In genomic region chr10:37617708-37618300, GRCm38 (mm10) we compare ENCODE assay signal across 12 mouse cellular contexts.
DNase-seq lines count a peak whose midpoint lies in the region; ATAC-seq and TF ChIP-seq lines count a peak whose summit lies in the region.
"Had no signal": no experiment of that assay in that cellular context is flagged by ENCODE, and none has a peak within 500 bp of the region (broad histone marks: within the 10 kb centered on the region; RNA-seq: fewer than 3 reads in every experiment).

No protein-coding gene starts in this region.

- no peak overlapping the region for H3K9ac ChIP-seq in embryonic facial prominence, embryonic 12.5 days
- H3K9ac ChIP-seq in heart, embryonic 12.5 days: no peak overlapping the region

- DNase-seq in brain, embryonic 14.5 days (ENCODE audit: low read depth): peak; percentile 51
- DNase-seq in lung, adult 2 months: peak; percentile 45
- DNase-seq in embryo, embryonic 9.5 days (ENCODE audit: extremely low spot score): no peak
- DNase-seq in left cerebral cortex, adult 9 months (ENCODE audit: low spot score in 2 of 2): no peak
- no peak for DNase-seq in kidney, adult 18-20 months
- DNase-seq: cerebellum, adult 9-10 months; gastrocnemius, postnatal 10 days had no signal

- no peaks in the 10 kb centered on the region for H3K27me3 ChIP-seq in embryonic facial prominence, embryonic 12.5 days
- H3K27me3 ChIP-seq in heart, embryonic 12.5 days (replicated peaks): peaks cover 8% of the 10 kb centered on the region

- H3K4me1 ChIP-seq in embryonic facial prominence, embryonic 12.5 days: peaks cover 15% of the 10 kb centered on the region
- peaks cover 15% of the 10 kb centered on the region for H3K4me1 ChIP-seq in heart, embryonic 12.5 days (replicated peaks)
- no peaks in the 10 kb centered on the region for H3K4me1 ChIP-seq in lung, adult 2 months (ENCODE audit: control insufficient read depth, insufficient read depth, low read length)

- TF ChIP-seq CTCF in brain, embryonic 14.5 days (IDR thresholded peaks at IDR 0.05; ENCODE audit: borderline replicate concordance, extremely low read depth, insufficient read depth, insufficient read length): no peak
- TF ChIP-seq CTCF in lung, adult 2 months (IDR thresholded peaks at IDR 0.05; ENCODE audit: insufficient read depth, low read length): no peak

- H3K4me2 ChIP-seq in embryonic facial prominence, embryonic 12.5 days (replicated peaks): no peak overlapping the region
- peak overlapping the region; percentile 44 for H3K4me2 ChIP-seq in heart, embryonic 12.5 days

- ATAC-seq in embryonic facial prominence, embryonic 12.5 days (ENCODE audit: insufficient number of reproducible peaks, insufficient read depth, low FRiP score, low TSS enrichment): 0 out of 2 replicates have a peak, but pooled peaks have one; percentile 52
- peak; percentile 38; the same call in 1 of the 2 replicates for ATAC-seq in heart, embryonic 12.5 days (ENCODE audit: insufficient number of reproducible peaks, low FRiP score)

- no peak for TF ChIP-seq POLR2A in brain, embryonic 14.5 days (IDR thresholded peaks at IDR 0.05; ENCODE audit: borderline replicate concordance, extremely low read depth, insufficient read depth, insufficient read length, poor library complexity, severe bottlenecking)
- no peak for TF ChIP-seq POLR2A in lung, adult 2 months (IDR thresholded peaks at IDR 0.05; ENCODE audit: borderline replicate concordance, extremely low read depth, low read depth, low read length)

- no peak overlapping the region for H3K4me3 ChIP-seq in embryonic facial prominence, embryonic 12.5 days
- H3K4me3 ChIP-seq in heart, embryonic 12.5 days: no peak overlapping the region
- H3K4me3 ChIP-seq in lung, adult 2 months (replicated peaks; ENCODE audit: extremely low read depth, low read depth, low read length): no peak overlapping the region
- H3K4me3 ChIP-seq: erythroblast, embryonic 14.5 days; myocyte had no signal

- WGBS in embryonic facial prominence, embryonic 12.5 days: 62% methylated on average over 7 of the region's 7 CpGs
- 36% methylated on average over 7 of the region's 7 CpGs for WGBS in heart, embryonic 12.5 days
- WGBS in lung, adult 2 months: 78% methylated on average over 7 of the region's 7 CpGs

- peak overlapping the region; percentile 57; the same call in 1 of the 2 replicates for H3K27ac ChIP-seq in embryonic facial prominence, embryonic 12.5 days
- peak overlapping the region; percentile 78 for H3K27ac ChIP-seq in heart, embryonic 12.5 days (ENCODE audit: poor library complexity, severe bottlenecking)
- H3K27ac ChIP-seq: macrophage had no signal

- H3K36me3 ChIP-seq in embryonic facial prominence, embryonic 12.5 days: no peaks in the 10 kb centered on the region
- H3K36me3 ChIP-seq in heart, embryonic 12.5 days: no peaks in the 10 kb centered on the region

- H3K9me3 ChIP-seq in embryonic facial prominence, embryonic 12.5 days: no peaks in the 10 kb centered on the region
- no peaks in the 10 kb centered on the region for H3K9me3 ChIP-seq in heart, embryonic 12.5 days (replicated peaks)

Comparison
In these comparisons a context has a peak if more than half of its experiments do, and no peak if none do; other contexts are left out.
1. DNase-seq: peak in brain, embryonic 14.5 days (single experiment) and lung, adult 2 months (single experiment); none in embryo, embryonic 9.5 days (single experiment), left cerebral cortex, adult 9 months (0 of 2) and kidney, adult 18-20 months (single experiment).